Mouse (Mus musculus) gastrocnemius, adult 2 months (tissue): ENCODE measurements around the gene Trmt1. TPM values are rescaled to one million over a fixed set of nuclear protein-coding genes. Genes with fewer than 3 reads are reported as not detected.

Experiments used
- DNase-seq: peaks from one replicate; pipeline ENCODE4 v3.0.0; 2022
- H3K27ac ChIP-seq: fragments of 200-600 bp; 2 replicates; pipeline ENCODE4 v1.8.1; 2022; ENCODE audit warnings: mild to moderate bottlenecking
- H3K4me3 ChIP-seq: fragments of 200-600 bp; 2 replicates; pipeline ENCODE4 v1.8.1; 2022; ENCODE audit warnings: mild to moderate bottlenecking, moderate library complexity
- CTCF ChIP-seq: fragments of 200-600 bp; IDR thresholded peaks from 2 replicates; pipeline ENCODE4 v1.8.1; 2022; ENCODE audit warnings: antibody characterized with exemption, mild to moderate bottlenecking, moderate library complexity
- intact Hi-C: fragments of 180-260 bp; cut with DNase I; formaldehyde crosslinking; loops from one replicate; pipeline ENCODE4 v1.15.1; 2025
- total RNA-seq, 2 experiments: library from RNA; stranded (reverse); gene quantifications; 2 replicates each; pipeline ENCODE4 v1.2.3; 2021

Gene Trmt1
- total RNA-seq, 2 experiments from 2014 or later = 45.6 to 57.5 TPM

GRCm38 (mm10) chr8:84708774-84709475, 22.8 kb downstream of the Trmt1 start:
- Histone ChIP-seq H3K4me3 (peak overlapping the region; percentile 15; the same call in 1 of the 2 replicates), H3K27ac (peak overlapping the region; percentile 87)
- intact Hi-C loops = loop anchor here (1.0 to 2.0 kb wide), 2 partner anchors 58 to 103 kb away; no protein-coding TSS in a partner anchor
- DNase-seq = peak; percentile 92
- peak; percentile 98; the same call in 1 of the 2 replicates for TF ChIP-seq CTCF

- H3K27ac ChIP-seq = peak overlapping the region; percentile 87
- peak; percentile 56 for DNase-seq
- H3K4me3 ChIP-seq = no peak overlapping the region
- no peak for TF ChIP-seq CTCF
- intact Hi-C loops = loop anchor here (1.0 to 2.0 kb wide), 2 partner anchors 57 to 102 kb away; no protein-coding TSS in a partner anchor
These were observed 23.8 kb downstream of the Trmt1 start for GRCm38 (mm10) chr8:84709931-84710330.

- peak; percentile 29 for DNase-seq
- intact Hi-C loops = no loop called here
- H3K4me3 ChIP-seq = no peak overlapping the region
- TF ChIP-seq CTCF = no peak
- peak overlapping the region; percentile 87 for H3K27ac ChIP-seq
These were observed 25.2 kb downstream of the Trmt1 start for GRCm38 (mm10) chr8:84711312-84711711.

- DNase-seq = peak; percentile 77
- Histone ChIP-seq H3K4me3 (peak overlapping the region; percentile 43), H3K27ac (peak overlapping the region; percentile 87)
- intact Hi-C loops = no loop called here
- no peak for TF ChIP-seq CTCF
These were observed 26.0 kb downstream of the Trmt1 start for GRCm38 (mm10) chr8:84711933-84712758.

- Histone ChIP-seq H3K4me3 (no peak overlapping the region), H3K27ac (peak overlapping the region; percentile 82)
- DNase-seq = peak; percentile 57
- no peak for TF ChIP-seq CTCF
- intact Hi-C loops = no loop called here
These were observed 26.6 kb downstream of the Trmt1 start for GRCm38 (mm10) chr8:84712759-84713120.

- Histone ChIP-seq H3K4me3 (no peak overlapping the region), H3K27ac (peak overlapping the region; percentile 82)
- intact Hi-C loops = no loop called here
- TF ChIP-seq CTCF = no peak
- no peak for DNase-seq
These were observed 27.3 kb downstream of the Trmt1 start for GRCm38 (mm10) chr8:84713381-84713780.

- intact Hi-C loops = no loop called here
- DNase-seq = peak; percentile 31
- H3K27ac ChIP-seq = peak overlapping the region; percentile 82
- no peak for TF ChIP-seq CTCF
- no peak overlapping the region for H3K4me3 ChIP-seq
These were observed 28.1 kb downstream of the Trmt1 start for GRCm38 (mm10) chr8:84714161-84714560.

- peak overlapping the region; percentile 96 for H3K27ac ChIP-seq
- DNase-seq = no peak
- intact Hi-C loops = no loop called here
- no peak for TF ChIP-seq CTCF
- H3K4me3 ChIP-seq = peak overlapping the region; percentile 35
These were observed 29.9 kb downstream of the Trmt1 start for GRCm38 (mm10) chr8:84715893-84716468.

- H3K27ac ChIP-seq = peak overlapping the region; percentile 96
- intact Hi-C loops = no loop called here
These were observed 30.7 kb downstream of the Trmt1 start for GRCm38 (mm10) chr8:84716790-84717189.

GRCm38 (mm10) chr8:84718476-84718875, 32.4 kb downstream of the Trmt1 start:
- DNase-seq = peak; percentile 87
- TF ChIP-seq CTCF = no peak

More at GRCm38 (mm10) chr8:84716790-84717189, 30.7 kb downstream of the Trmt1 start:
- H3K4me3 ChIP-seq = no peak overlapping the region
- TF ChIP-seq CTCF = no peak
- peak; percentile 64 for DNase-seq

GRCm38 (mm10) chr8:84718959-84719690, 33.0 kb downstream of the Trmt1 start:
- Histone ChIP-seq H3K27ac (peak overlapping the region; percentile 96), H3K4me3 (peak overlapping the region; percentile 19; the same call in 1 of the 2 replicates)
- no peak for TF ChIP-seq CTCF
- intact Hi-C loops = loop anchor here (2.0 kb wide), 1 partner anchor 16 kb away; no protein-coding TSS in a partner anchor
- DNase-seq = no peak

More at GRCm38 (mm10) chr8:84718476-84718875, 32.4 kb downstream of the Trmt1 start:
- Histone ChIP-seq H3K4me3 (no peak overlapping the region), H3K27ac (peak overlapping the region; percentile 96)
- intact Hi-C loops = loop anchor here (2.0 kb wide), 1 partner anchor 16 kb away; no protein-coding TSS in a partner anchor

GRCm38 (mm10) chr8:84722530-84722849, 36.4 kb downstream of the Trmt1 start:
- intact Hi-C loops = no loop called here
- no peak for DNase-seq
- Histone ChIP-seq H3K4me3 (peak overlapping the region; percentile 55), H3K27ac (peak overlapping the region; percentile 96)
- TF ChIP-seq CTCF = no peak
